Mouse (Mus musculus): ENCODE data around the gene Ooep.
"Not testable (repeated sequence)": the region's sequence is repeated elsewhere in the genome, so short reads cannot be mapped to it uniquely, and the experiment has no call there.

The Ooep gene

GRCm38 (mm10) chr9:78367959-78368358 lies 10.6 kb downstream of the Ooep start, which contains the start of gene Dppa5a:
Dppa5a (minus strand) TSS chr9:78368177.
- DNase-seq (ENCODE audit: low spot score in 2 of 2): not testable (repeated sequence)

GRCm38 (mm10) chr9:78365850-78366544 lies 12.5 kb downstream of the Ooep start:
- DNase-seq (ENCODE audit: low spot score in 2 of 2): no peak

- no peak for DNase-seq (ENCODE audit: low spot score in 2 of 2)
These were observed 13.8 kb downstream of the Ooep start for GRCm38 (mm10) chr9:78364701-78365100.

GRCm38 (mm10) chr9:78363374-78363773 lies 15.2 kb downstream of the Ooep start:
- DNase-seq (ENCODE audit: low spot score in 2 of 2): no peak

- DNase-seq (ENCODE audit: low spot score in 2 of 2): no peak
These were observed 18.0 kb downstream of the Ooep start for GRCm38 (mm10) chr9:78360484-78360872.

GRCm38 (mm10) chr9:78359750-78360483 lies 18.6 kb downstream of the Ooep start:
- DNase-seq (ENCODE audit: low spot score in 2 of 2): no peak

- peak in 1 of 2 experiments; percentile 68 for DNase-seq (ENCODE audit: low spot score in 2 of 2)
These were observed 20.5 kb downstream of the Ooep start for GRCm38 (mm10) chr9:78358053-78358452.

GRCm38 (mm10) chr9:78355611-78356010 lies 22.9 kb downstream of the Ooep start, which contains the start of gene Gsta2:
Gsta2 (minus strand) TSS chr9:78355788.
- no peak for DNase-seq (ENCODE audit: low spot score in 2 of 2)

- DNase-seq (ENCODE audit: low spot score in 2 of 2): no peak
These were observed 23.6 kb downstream of the Ooep start for GRCm38 (mm10) chr9:78354665-78355578.

- DNase-seq (ENCODE audit: low spot score in 2 of 2): no peak
These were observed 26.9 kb downstream of the Ooep start for GRCm38 (mm10) chr9:78351504-78352220.

- DNase-seq (ENCODE audit: low spot score in 2 of 2): not testable (repeated sequence)
These were observed 28.5 kb downstream of the Ooep start for GRCm38 (mm10) chr9:78350007-78350406.

GRCm38 (mm10) chr9:78349141-78349540 lies 29.4 kb downstream of the Ooep start:
- not testable (repeated sequence) for DNase-seq (ENCODE audit: low spot score in 2 of 2)

- not testable (repeated sequence) for DNase-seq (ENCODE audit: low spot score in 2 of 2)
These were observed 30.1 kb downstream of the Ooep start for GRCm38 (mm10) chr9:78348206-78349004.

GRCm38 (mm10) chr9:78347004-78347403 lies 31.5 kb downstream of the Ooep start:
- DNase-seq (ENCODE audit: low spot score in 2 of 2): no peak

GRCm38 (mm10) chr9:78345235-78345634 lies 33.3 kb downstream of the Ooep start:
- DNase-seq (ENCODE audit: low spot score in 2 of 2): not testable (repeated sequence)

GRCm38 (mm10) chr9:78343055-78343454 lies 35.5 kb downstream of the Ooep start:
- DNase-seq (ENCODE audit: low spot score in 2 of 2): not testable (repeated sequence)

GRCm38 (mm10) chr9:78342494-78342893 lies 36.0 kb downstream of the Ooep start:
- DNase-seq (ENCODE audit: low spot score in 2 of 2): not testable (repeated sequence)

- peak; percentile 22 to 63 for DNase-seq (ENCODE audit: low spot score in 2 of 2)
These were observed 38.2 kb downstream of the Ooep start for GRCm38 (mm10) chr9:78340324-78340723.

GRCm38 (mm10) chr9:78337050-78337449 lies 41.5 kb downstream of the Ooep start:
- not testable (repeated sequence) for DNase-seq (ENCODE audit: low spot score in 2 of 2)

GRCm38 (mm10) chr9:78327289-78327688 lies 51.2 kb downstream of the Ooep start, which contains the start of gene Omt2b:
Omt2b (plus strand) TSS chr9:78327589.
- DNase-seq (ENCODE audit: low spot score in 2 of 2): not testable (repeated sequence)
